Mouse (Mus musculus): ENCODE results near the gene Olfr463. TPM values are rescaled to one million over a fixed set of nuclear protein-coding genes. Genes with fewer than 3 reads are reported as not detected.
"Not testable (repeated sequence)": the region's sequence is repeated elsewhere in the genome, so short reads cannot be mapped to it uniquely, and the experiment has no call there.

The Olfr463 gene
- total RNA-seq, 1 experiment = not detected

DNA sequence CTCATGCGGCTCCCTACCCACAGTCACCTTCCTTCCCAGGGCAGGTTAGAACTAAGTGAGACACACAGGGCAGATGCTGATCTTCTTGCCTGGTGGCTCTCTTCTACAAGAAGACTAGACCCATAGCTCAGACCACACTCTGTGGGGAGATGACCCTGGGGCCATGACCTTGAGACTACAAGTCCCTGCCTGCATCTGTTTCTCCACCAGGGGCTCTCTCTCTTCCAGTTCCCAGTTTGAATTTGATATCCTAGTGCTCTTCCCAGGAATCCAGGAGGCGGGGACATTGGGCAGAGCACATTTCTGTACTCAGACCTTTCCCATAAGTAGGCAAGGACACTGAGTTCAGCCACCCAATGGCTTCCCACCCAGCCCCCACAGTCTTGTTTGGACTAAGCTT is 27.1 kb downstream of the Olfr463 start:
- Histone ChIP-seq H3K27ac (ENCODE audit: insufficient read depth, low read depth, low read length, poor library complexity, severe bottlenecking) (no peak overlapping the region), H3K36me3 (ENCODE audit: control insufficient read depth, insufficient read depth, low read length, poor library complexity, severe bottlenecking) (peaks cover under 1% of the 10 kb centered on the region; the same call in 1 of the 2 replicates), H3K9ac (ENCODE audit: insufficient read depth, low read depth, low read length, poor library complexity, severe bottlenecking) (no peak overlapping the region), H3K9me3 (ENCODE audit: control insufficient read depth, insufficient read depth, low read depth, low read length) (no peaks in the 10 kb centered on the region), H3K4me1 (ENCODE audit: control insufficient read depth in 2 of 2, insufficient read depth in 2 of 2, low read length in 2 of 2, poor library complexity in 1 of 2) (peaks cover 0 to 10% of the 10 kb centered on the region in 2 experiments; a peak in 1 of 4 replicates), H3K4me3 (ENCODE audit: insufficient read depth in 1 of 2, low read depth in 1 of 2, low read length in 2 of 2, poor library complexity in 1 of 2, severe bottlenecking in 1 of 2) (no peak overlapping the region)
- TF ChIP-seq ZNF384 (IDR thresholded peaks at IDR 0.05; ENCODE audit: low read depth, low read length) (no peak), MAFK (IDR thresholded peaks at IDR 0.05; ENCODE audit: insufficient read depth, low read depth, low read length) (no peak), CHD2 (IDR thresholded peaks at IDR 0.05; ENCODE audit: low read depth, low read length) (no peak), HCFC1 (IDR thresholded peaks at IDR 0.05; ENCODE audit: borderline replicate concordance, insufficient read depth, low read length) (no peak), ZC3H11A (IDR thresholded peaks at IDR 0.05; ENCODE audit: borderline replicate concordance, low read depth, low read length) (no peak)
- in situ Hi-C loops (cut with MboI; ENCODE audit: low sequenced_read_pairs in 2 of 2, unreplicated experiment in 2 of 2) = no loop called here
- DNase-seq (ENCODE audit: low read depth, low spot score) = no peak

DNA sequence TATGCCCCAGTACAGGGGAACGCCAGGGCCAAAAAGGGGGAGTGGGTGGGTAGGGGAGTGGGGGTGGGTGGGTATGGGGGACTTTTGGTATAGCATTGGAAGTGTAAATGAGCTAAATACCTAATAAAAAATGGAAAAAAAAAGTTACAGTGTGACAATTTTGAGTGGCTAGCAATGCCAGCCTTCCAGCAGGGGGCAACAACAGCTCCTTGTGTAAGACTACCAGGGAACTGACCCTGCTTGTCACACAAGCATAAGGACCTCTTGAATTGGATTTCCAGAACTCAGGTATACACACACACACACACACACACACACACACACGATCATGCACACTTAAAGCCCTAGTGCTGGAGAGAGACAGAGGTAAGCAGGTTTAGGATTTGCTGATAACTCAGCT is 30.3 kb downstream of the Olfr463 start:
- H3K27ac ChIP-seq (ENCODE audit: insufficient read depth, low read depth, low read length, poor library complexity, severe bottlenecking); DNase-seq (ENCODE audit: low read depth, low spot score); H3K9ac ChIP-seq (ENCODE audit: insufficient read depth, low read depth, low read length, poor library complexity, severe bottlenecking); H3K9me3 ChIP-seq (ENCODE audit: control insufficient read depth, insufficient read depth, low read depth, low read length); in situ Hi-C loops (cut with MboI; ENCODE audit: low sequenced_read_pairs in 2 of 2, unreplicated experiment in 2 of 2); H3K4me3 ChIP-seq (ENCODE audit: insufficient read depth in 1 of 2, low read depth in 1 of 2, low read length in 2 of 2, poor library complexity in 1 of 2, severe bottlenecking in 1 of 2): not testable (repeated sequence)
- Histone ChIP-seq H3K36me3 (ENCODE audit: control insufficient read depth, insufficient read depth, low read length, poor library complexity, severe bottlenecking) (peaks cover 13% of the 10 kb centered on the region), H3K4me1 (ENCODE audit: control insufficient read depth in 2 of 2, insufficient read depth in 2 of 2, low read length in 2 of 2, poor library complexity in 1 of 2) (peaks cover 0 to 11% of the 10 kb centered on the region in 2 experiments; a peak in 1 of 4 replicates)

DNA sequence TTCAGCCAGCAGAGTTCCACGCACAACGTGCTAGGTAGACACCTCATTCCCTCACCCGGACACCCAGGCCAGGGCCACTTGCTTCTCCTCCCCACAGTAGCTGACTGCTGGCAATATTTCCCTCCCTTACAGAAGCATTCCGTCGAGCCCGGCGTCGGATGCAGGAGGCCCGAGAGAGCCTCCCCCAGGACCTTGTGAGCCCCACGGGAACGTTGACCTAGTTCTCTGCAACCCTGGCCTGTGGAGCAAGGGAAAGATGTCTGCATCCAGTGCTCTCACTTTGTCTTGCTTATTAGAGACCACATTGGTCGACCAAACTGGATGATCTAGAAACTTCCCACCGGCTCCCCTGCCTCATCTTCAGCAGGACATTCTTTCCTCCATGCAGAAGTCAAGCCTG is 34.4 kb downstream of the Olfr463 start:
- no peak for TF ChIP-seq ZNF384 (IDR thresholded peaks at IDR 0.05; ENCODE audit: low read depth, low read length)
- no peak for TF ChIP-seq HCFC1 (IDR thresholded peaks at IDR 0.05; ENCODE audit: borderline replicate concordance, insufficient read depth, low read length)
- no peak for TF ChIP-seq ZC3H11A (IDR thresholded peaks at IDR 0.05; ENCODE audit: borderline replicate concordance, low read depth, low read length)
- TF ChIP-seq CHD2 (IDR thresholded peaks at IDR 0.05; ENCODE audit: low read depth, low read length) = no peak
- Histone ChIP-seq H3K4me1 (ENCODE audit: control insufficient read depth in 2 of 2, insufficient read depth in 2 of 2, low read length in 2 of 2, poor library complexity in 1 of 2) (peaks cover 4% of the 10 kb centered on the region in 2 experiments; a peak in 2 of 4 replicates), H3K36me3 (ENCODE audit: control insufficient read depth, insufficient read depth, low read length, poor library complexity, severe bottlenecking) (peaks cover 30% of the 10 kb centered on the region), H3K27ac (ENCODE audit: insufficient read depth, low read depth, low read length, poor library complexity, severe bottlenecking) (no peak overlapping the region), H3K9me3 (ENCODE audit: control insufficient read depth, insufficient read depth, low read depth, low read length) (no peaks in the 10 kb centered on the region), H3K4me3 (ENCODE audit: insufficient read depth in 1 of 2, low read depth in 1 of 2, low read length in 2 of 2, poor library complexity in 1 of 2, severe bottlenecking in 1 of 2) (no peak overlapping the region), H3K9ac (ENCODE audit: insufficient read depth, low read depth, low read length, poor library complexity, severe bottlenecking) (no peak overlapping the region)
- in situ Hi-C loops (cut with MboI; ENCODE audit: low sequenced_read_pairs in 2 of 2, unreplicated experiment in 2 of 2) = no loop called here
- no peak for DNase-seq (ENCODE audit: low read depth, low spot score)

DNA sequence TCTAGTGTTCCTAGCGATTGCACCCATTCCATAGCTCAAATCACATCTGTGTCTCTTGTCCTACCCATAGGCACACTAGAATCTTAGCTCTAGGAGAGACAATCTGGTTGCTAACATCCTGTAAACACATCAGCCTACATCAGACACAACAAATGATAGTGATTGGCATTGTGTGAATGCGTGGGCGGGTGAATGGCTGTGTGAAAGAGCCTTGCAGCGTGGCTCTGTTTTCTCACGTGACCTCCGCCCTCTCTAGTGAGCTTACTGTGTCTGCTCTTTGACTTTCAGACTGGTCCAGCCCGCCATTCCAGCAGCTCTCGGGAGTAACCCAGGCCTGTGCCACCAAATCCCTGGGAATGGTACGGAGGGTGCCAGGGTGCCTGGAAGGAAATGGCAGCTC is 36.8 kb downstream of the Olfr463 start:
- no peak overlapping the region for H3K27ac ChIP-seq (ENCODE audit: insufficient read depth, low read depth, low read length, poor library complexity, severe bottlenecking)
- in situ Hi-C loops (cut with MboI; ENCODE audit: low sequenced_read_pairs in 2 of 2, unreplicated experiment in 2 of 2) = no loop called here
- H3K4me1 ChIP-seq (ENCODE audit: control insufficient read depth in 2 of 2, insufficient read depth in 2 of 2, low read length in 2 of 2, poor library complexity in 1 of 2) = peaks cover 4% of the 10 kb centered on the region in 2 experiments; a peak in 2 of 4 replicates
- H3K36me3 ChIP-seq (ENCODE audit: control insufficient read depth, insufficient read depth, low read length, poor library complexity, severe bottlenecking) = peaks cover 41% of the 10 kb centered on the region
- H3K4me3 ChIP-seq (ENCODE audit: insufficient read depth in 1 of 2, low read depth in 1 of 2, low read length in 2 of 2, poor library complexity in 1 of 2, severe bottlenecking in 1 of 2) = no peak overlapping the region
- H3K9ac ChIP-seq (ENCODE audit: insufficient read depth, low read depth, low read length, poor library complexity, severe bottlenecking) = no peak overlapping the region
- no peak for DNase-seq (ENCODE audit: low read depth, low spot score)
- TF ChIP-seq CHD2 (IDR thresholded peaks at IDR 0.05; ENCODE audit: low read depth, low read length) (no peak), ZNF384 (IDR thresholded peaks at IDR 0.05; ENCODE audit: low read depth, low read length) (no peak), ZC3H11A (IDR thresholded peaks at IDR 0.05; ENCODE audit: borderline replicate concordance, low read depth, low read length) (no peak), HCFC1 (IDR thresholded peaks at IDR 0.05; ENCODE audit: borderline replicate concordance, insufficient read depth, low read length) (no peak), MAFK (IDR thresholded peaks at IDR 0.05; ENCODE audit: insufficient read depth, low read depth, low read length) (no peak)
- no peaks in the 10 kb centered on the region for H3K9me3 ChIP-seq (ENCODE audit: control insufficient read depth, insufficient read depth, low read depth, low read length)

DNA sequence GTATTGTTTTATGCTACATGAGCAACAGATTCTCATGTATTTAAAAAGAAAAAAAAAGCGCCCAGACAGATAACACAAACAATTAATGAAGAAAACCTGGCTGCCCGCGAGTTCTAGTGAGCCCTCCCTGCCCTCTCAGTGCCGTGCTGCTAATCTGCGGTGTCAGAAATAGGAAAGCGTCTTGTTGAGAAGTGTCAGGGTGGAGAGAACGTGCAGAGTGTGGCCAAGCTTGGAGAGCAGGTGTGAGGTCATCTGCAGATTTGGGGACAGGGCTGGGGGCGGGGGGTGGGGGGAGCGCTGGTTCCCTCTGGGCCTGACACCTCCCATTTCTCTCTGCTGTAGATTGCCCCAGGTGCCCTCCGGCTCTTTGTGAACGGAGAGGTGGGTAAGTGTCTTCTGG is 37.9 kb downstream of the Olfr463 start:
- TF ChIP-seq ZC3H11A (IDR thresholded peaks at IDR 0.05; ENCODE audit: borderline replicate concordance, low read depth, low read length) (no peak), MAFK (IDR thresholded peaks at IDR 0.05; ENCODE audit: insufficient read depth, low read depth, low read length) (no peak), CHD2 (IDR thresholded peaks at IDR 0.05; ENCODE audit: low read depth, low read length) (no peak), ZNF384 (IDR thresholded peaks at IDR 0.05; ENCODE audit: low read depth, low read length) (no peak), HCFC1 (IDR thresholded peaks at IDR 0.05; ENCODE audit: borderline replicate concordance, insufficient read depth, low read length) (no peak)
- Histone ChIP-seq H3K4me1 (ENCODE audit: control insufficient read depth in 2 of 2, insufficient read depth in 2 of 2, low read length in 2 of 2, poor library complexity in 1 of 2) (peaks cover 4% of the 10 kb centered on the region in 2 experiments; a peak in 2 of 4 replicates), H3K4me3 (ENCODE audit: insufficient read depth in 1 of 2, low read depth in 1 of 2, low read length in 2 of 2, poor library complexity in 1 of 2, severe bottlenecking in 1 of 2) (no peak overlapping the region), H3K9ac (ENCODE audit: insufficient read depth, low read depth, low read length, poor library complexity, severe bottlenecking) (no peak overlapping the region), H3K9me3 (ENCODE audit: control insufficient read depth, insufficient read depth, low read depth, low read length) (no peaks in the 10 kb centered on the region), H3K27ac (ENCODE audit: insufficient read depth, low read depth, low read length, poor library complexity, severe bottlenecking) (no peak overlapping the region), H3K36me3 (ENCODE audit: control insufficient read depth, insufficient read depth, low read length, poor library complexity, severe bottlenecking) (peaks cover 39% of the 10 kb centered on the region)
- in situ Hi-C loops (cut with MboI; ENCODE audit: low sequenced_read_pairs in 2 of 2, unreplicated experiment in 2 of 2) = no loop called here
- DNase-seq (ENCODE audit: low read depth, low spot score) = no peak
